Mouse (Mus musculus) ZHBTc4 (cell line): ENCODE measurements around the gene Slc1a3.
A peak's percentile ranks its signal among the peaks of the same experiment; 100 is the strongest.

ENCODE experiments used
- DNase-seq: peaks from one replicate; pipeline ENCODE4 v3.0.0-alpha.2; 2011; ENCODE audit warnings: low read depth, low spot score

Gene Slc1a3

GRCm38 (mm10) chr15:8659483-8659971 is 51.0 kb downstream of the Slc1a3 start:
- DNase-seq = peak; percentile 44

DNA sequence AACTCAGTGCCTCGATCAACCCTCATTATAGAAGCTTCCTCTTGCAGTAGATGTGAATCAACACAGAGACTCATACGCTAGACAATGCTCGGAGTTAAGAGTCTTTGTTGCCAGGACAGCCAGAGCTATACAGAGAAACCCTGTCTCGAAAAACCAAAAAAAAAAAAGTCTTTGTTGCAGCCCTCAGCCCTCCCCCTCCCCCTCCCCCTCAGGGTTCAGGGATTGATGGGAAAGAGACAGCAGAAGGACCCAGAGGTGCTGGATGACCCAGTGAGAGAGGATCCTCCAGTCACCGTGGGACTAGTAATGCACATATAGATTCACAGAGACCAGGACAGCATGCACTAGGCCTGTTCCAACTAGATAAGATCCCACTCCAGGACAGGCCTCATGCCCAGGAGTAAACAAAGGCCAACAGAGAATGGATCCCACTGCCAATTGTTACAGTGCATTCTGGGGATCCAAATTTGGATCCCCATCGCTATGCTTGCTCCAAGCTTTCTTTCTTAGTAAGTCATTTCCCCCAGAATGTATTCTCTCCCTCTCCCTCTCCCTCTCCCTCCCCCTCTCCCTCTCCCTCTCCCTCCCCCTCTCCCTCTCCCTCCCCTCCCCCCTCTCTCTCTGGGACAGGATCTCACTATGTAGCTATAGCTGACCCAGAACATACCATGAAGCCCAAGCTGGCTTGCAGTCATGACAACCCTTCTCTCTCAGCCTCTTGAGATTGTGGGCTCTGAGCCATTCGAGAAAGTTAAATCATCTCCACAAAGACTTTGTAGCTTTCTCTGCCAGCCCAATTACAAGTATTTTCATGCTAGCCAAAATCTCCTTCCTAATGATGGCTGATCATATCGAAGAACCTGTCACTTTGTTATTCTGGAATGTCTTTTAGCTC is 52.2 kb downstream of the Slc1a3 start:
- DNase-seq = no peak

- DNase-seq = no peak
Observed at GRCm38 (mm10) chr15:8655251-8655650, 55.3 kb downstream of the Slc1a3 start.

GRCm38 (mm10) chr15:8652637-8653036 is 57.9 kb downstream of the Slc1a3 start:
- no peak for DNase-seq

DNA sequence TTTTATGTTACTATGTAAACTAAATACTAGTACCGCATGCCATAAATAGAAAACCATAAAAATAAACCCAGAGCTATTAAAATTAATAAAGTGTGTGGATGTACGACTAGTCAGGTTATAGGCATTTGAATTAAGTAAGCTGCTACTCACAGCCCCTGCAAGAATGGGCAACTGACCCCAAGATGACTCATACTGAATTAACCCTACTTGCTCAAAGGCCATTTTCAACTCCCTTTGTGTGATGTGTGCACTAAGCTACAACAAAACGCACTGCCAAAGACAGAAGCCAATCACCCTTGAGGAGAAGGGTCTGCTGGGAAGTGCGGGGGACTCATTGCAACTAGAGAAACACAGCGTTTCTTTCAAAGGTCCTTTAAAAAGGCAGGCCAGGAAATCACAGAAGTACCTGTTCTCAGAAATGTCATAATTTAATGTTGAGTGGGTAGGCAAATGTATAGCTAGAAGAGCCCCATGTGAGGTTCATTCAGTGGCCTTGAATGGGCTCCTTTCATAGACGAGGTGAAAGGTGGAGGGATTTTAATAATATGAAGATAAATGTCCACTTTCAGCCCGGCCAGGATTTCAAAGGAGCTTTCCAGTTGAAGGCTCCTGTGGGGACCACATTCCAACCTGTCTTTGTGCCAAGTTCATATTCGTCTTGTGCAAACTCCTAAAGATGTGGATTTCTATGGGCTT is 66.4 kb downstream of the Slc1a3 start:
- DNase-seq = no peak

DNA sequence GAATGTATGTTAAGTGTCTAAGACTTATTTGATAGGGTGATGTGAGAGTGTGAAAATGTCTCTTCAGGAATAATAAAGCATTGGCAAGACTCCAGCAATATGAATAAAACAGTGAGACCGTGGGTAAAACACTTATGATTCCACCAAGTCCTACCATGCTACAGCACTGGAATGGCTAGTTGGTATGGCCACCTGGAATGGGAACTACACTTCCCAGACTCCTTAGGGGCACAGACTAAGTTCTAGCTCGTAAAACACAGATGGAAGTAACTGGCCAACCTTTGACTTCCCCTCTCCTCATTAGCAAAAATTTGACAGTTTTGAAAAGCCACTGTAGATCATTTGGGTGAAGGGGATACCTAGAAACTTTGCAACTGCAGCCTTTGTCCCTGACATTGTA is 70.7 kb downstream of the Slc1a3 start:
- DNase-seq = no peak

DNA sequence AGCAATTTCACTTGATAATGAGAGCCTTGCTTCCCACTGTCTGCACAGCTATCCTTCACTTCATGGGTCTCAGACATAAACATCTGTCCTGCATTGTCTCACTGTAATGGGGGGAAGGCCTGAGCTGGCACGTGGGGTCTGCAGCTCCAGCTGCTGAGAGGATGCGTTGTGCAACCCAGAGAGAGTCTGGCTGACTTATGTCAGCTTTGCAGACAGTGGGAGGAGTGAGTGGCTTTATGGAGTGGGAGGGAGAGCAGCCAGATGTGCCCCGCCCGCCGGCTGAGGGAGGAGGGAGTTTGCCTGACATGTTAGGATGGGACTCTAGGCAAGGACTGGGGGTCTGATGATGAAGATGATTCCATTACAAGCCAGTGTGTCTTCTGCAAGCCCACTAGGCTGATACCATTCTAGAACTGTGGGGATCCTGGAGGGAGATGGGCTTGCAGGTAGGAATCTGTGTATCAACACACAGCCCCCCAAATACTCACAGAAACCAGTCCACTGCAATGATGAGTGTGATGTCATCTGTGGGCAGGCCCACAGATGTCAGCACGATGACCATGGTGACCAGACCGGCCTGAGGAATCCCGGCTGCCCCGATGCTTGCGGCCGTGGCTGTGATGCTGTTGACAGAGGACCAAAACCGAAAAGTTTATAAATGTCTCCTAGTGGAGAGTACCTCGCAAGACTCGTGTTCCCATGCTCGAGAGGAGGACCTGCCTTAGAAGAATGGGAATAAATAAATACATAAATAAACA is 71.8 kb downstream of the Slc1a3 start:
- no peak for DNase-seq

DNA sequence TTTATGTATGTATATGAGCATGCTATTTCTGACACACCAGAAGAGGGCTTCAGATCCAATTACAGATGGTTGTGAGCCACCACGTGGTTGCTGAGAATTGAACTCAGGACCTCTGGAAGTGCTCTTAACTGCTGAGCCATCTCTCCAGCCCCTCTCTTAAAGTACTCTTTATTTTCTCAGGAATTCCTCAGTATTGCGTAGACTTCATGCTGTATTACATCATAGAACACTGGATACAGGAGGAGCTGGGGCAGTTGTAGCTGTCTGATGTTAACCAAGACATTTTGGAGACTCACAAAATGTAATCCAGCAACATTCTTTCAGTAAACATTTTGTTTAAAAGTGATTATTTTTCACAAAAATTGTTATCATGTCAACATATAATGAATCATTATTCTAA is 73.3 kb downstream of the Slc1a3 start:
- DNase-seq = no peak

- DNase-seq = no peak
Observed at GRCm38 (mm10) chr15:8635974-8636373, 74.6 kb downstream of the Slc1a3 start.

- no peak for DNase-seq
Observed at GRCm38 (mm10) chr15:8634807-8635206, 75.8 kb downstream of the Slc1a3 start.

- no peak for DNase-seq
Observed at GRCm38 (mm10) chr15:8634355-8634754, 76.2 kb downstream of the Slc1a3 start.

- DNase-seq = peak; percentile 78
Observed at GRCm38 (mm10) chr15:8633375-8633774, 77.2 kb downstream of the Slc1a3 start.

GRCm38 (mm10) chr15:8632361-8632760 is 78.2 kb downstream of the Slc1a3 start:
- DNase-seq = no peak

DNA sequence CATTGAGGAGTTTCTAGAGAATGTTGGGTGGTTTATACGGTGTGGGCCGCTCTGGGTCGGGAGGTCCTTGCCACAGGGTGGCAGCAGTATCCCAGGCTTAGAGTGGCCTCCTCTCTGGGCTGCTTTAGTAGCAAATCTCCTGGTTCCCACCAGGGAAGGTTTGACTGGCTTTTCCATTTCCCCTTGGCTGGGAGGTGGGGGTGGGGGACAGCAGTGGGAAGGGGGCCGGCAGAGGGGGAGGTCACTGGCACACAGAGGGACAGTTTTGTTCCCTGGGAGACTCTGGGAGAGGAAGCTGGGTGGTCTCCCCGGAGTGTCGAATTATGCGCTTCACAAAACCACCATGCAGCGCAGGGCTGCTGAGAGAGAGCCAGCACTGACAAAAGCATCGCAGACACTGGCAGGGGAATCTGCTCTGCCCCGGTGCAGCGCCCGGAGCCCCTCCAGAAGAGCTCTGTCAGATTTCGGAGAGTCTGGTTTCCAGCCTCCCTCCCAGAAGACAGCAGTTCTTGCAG is 81.2 kb downstream of the Slc1a3 start:
- peak; percentile 82 for DNase-seq

- DNase-seq = no peak
Observed at GRCm38 (mm10) chr15:8628150-8628549, 82.4 kb downstream of the Slc1a3 start.

DNA sequence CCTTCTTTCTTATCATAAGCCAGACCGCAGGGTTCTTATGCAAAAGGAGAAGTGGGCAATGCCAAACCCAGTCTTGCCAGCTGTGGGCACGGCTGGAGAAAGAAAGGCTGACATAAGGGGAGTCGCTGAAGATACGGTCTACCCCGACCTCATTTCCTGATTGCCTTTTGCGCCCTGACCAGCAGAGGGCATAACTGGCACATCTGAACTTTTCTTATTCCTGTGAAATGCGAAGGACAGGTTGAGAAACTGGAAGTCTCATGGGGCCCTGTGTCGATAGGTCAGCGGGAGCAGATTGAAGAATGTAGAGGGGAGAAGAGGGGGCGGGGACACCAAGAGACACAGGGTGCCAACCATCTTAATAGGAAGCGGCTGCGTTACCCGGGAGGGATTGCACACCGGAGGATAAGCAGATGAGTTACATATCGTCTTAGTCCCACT is 83.4 kb downstream of the Slc1a3 start:
- peak; percentile 76 for DNase-seq

- DNase-seq = peak; percentile 21
Observed at GRCm38 (mm10) chr15:8625370-8625769, 85.2 kb downstream of the Slc1a3 start.

DNA sequence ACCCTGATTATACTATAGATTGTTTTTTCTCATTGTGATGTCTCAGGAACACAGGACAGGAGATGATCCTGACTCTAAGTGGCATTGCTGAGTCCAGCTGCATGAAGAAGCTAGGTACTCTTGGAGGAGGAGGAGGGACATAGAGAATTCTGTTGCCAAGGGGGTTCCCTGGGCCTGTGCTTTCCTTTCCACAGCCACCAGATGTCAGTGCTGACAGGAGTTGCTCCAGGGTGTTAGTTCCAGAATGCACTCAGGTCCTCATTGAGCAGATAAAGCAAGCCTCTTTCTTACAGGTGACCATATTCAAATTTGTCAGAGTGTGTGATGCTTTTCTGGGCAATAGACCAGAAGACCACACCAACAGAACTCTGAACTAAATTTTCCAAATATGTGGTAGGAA is 86.7 kb downstream of the Slc1a3 start:
- DNase-seq = peak; percentile 33

GRCm38 (mm10) chr15:8619479-8620026 is 91.0 kb downstream of the Slc1a3 start:
- DNase-seq = no peak

DNA sequence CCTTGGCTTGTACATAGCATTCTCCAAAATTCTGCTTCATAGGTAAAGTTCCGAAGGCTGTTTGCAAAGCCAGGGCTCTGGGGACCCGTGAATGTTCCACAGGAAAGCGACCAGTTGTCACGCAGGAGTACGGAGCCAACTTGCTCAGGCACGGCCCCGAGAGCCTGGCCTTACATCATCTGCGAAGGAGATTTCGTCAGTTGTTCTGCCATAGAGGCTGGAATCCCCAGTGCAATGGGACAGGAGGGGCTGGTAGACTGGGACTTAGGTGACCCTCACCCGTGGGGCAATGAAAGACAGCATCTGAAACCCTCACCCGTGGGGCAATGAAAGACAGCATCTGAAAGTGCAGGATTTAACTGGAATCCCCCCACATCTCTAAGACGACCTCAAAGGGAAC is 94.3 kb downstream of the Slc1a3 start:
- no peak for DNase-seq

DNA sequence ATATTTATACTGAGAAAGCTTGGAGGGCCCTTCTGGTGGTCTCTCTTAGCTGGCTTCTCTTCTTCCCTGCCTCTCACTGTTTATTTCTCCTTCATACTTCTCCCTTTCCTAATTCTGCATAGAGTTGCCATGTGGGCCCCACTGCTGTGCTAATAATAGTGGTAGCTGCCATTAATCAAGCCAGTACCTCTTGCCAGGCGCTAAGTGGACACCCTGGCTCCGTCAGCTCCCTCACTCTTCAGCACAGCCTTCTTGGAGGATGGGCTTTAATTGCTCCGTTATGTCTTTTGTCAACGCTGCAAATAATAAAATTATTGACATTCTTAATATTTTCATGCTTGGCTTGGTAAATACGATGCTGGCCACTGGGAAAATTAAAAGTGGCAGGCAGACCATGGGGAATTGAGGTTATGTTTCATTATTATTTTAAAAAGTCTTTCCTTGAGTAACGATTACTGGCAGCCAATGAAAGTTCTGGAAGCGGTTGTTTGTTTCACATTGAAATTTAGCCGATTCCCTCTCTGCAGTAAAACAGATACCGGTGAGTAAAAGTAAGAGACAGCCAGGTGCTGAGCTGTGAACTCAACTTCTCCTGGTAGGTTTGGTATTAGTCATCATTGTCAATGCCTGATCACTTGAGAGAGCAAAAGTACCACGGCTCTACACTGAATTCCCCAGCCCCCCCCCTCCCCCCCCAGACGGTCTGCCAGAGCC is 94.9 kb downstream of the Slc1a3 start:
- no peak for DNase-seq
